Mouse (Mus musculus): Measurements from ENCODE around the gene Elf2. TPM values are rescaled to one million over a fixed set of nuclear protein-coding genes. Genes with fewer than 3 reads are reported as not detected.

Elf2 gene
- total and polyA plus RNA-seq, 3 experiments, result 31.2 to 41.2 (median 32.2) TPM

GRCm38 (mm10) chr3:51275956-51276398, 64.5 kb downstream of the Elf2 start (continued):
- no peak for TF ChIP-seq PAX5 (IDR thresholded peaks at IDR 0.05; ENCODE audit: low read length)
- TF ChIP-seq MYC (IDR thresholded peaks at IDR 0.05; ENCODE audit: low read depth, low read length), result peak; percentile 78
- peak; percentile 42; the same call in 1 of the 2 replicates for TF ChIP-seq POLR2AphosphoS2 (IDR thresholded peaks at IDR 0.05; ENCODE audit: low read depth, low read length)
- TF ChIP-seq ZC3H11A (IDR thresholded peaks at IDR 0.05; ENCODE audit: low read depth, low read length), result no peak
- TF ChIP-seq KAT2A (IDR thresholded peaks at IDR 0.05; ENCODE audit: insufficient replicate concordance, low read length), result 0 out of 2 replicates have a peak, but pooled peaks have one; percentile 65
- no peak for TF ChIP-seq EP300 (IDR thresholded peaks at IDR 0.05; ENCODE audit: low read length)
- peak; percentile 83 for TF ChIP-seq HCFC1 (IDR thresholded peaks at IDR 0.05; ENCODE audit: low read depth, low read length)

GRCm38 (mm10) chr3:51270069-51270817, 70.2 kb downstream of the Elf2 start:
- Histone ChIP-seq H3K27me3 (replicated peaks) (no peaks in the 10 kb centered on the region), H3K4me2 (ENCODE audit: insufficient read depth, low read depth, poor library complexity, severe bottlenecking) (peak overlapping the region; percentile 39), H3K4me1 (ENCODE audit: control insufficient read depth in 1 of 2, insufficient read depth in 2 of 2) (peaks cover 14 to 45% of the 10 kb centered on the region in 2 experiments), H3K9ac (ENCODE audit: insufficient read depth, low read depth) (no peak overlapping the region), H3K27ac (ENCODE audit: insufficient read depth, low read depth) (peak overlapping the region; percentile 43), H3K9me3 (replicated peaks; ENCODE audit: low read length) (no peaks in the 10 kb centered on the region), H3K4me3 (replicated peaks in 1 of 3; ENCODE audit: low read depth in 2 of 3, low read length in 2 of 3, poor library complexity in 1 of 3) (peak overlapping the region in 1 of 3 experiments; percentile 11), H3K79me2 (replicated peaks; ENCODE audit: control insufficient read depth, extremely low read depth, insufficient read depth, poor library complexity, severe bottlenecking) (peaks cover 67% of the 10 kb centered on the region), H3K36me3 (replicated peaks in 1 of 2; ENCODE audit: control insufficient read depth in 1 of 2, insufficient read depth in 1 of 2, low read length in 1 of 2) (peaks cover 8 to 24% of the 10 kb centered on the region in 2 experiments)
- no peak for TF ChIP-seq TCF12 (IDR thresholded peaks at IDR 0.05; ENCODE audit: low read depth, low read length)
- TF ChIP-seq KAT2A (IDR thresholded peaks at IDR 0.05; ENCODE audit: insufficient replicate concordance, low read length), result no peak
- TF ChIP-seq GABPA (IDR thresholded peaks at IDR 0.05; ENCODE audit: insufficient replicate concordance, low read depth, low read length), result no peak
- no peak for TF ChIP-seq POLR2A (IDR thresholded peaks at IDR 0.05; ENCODE audit: low read depth, low read length)
- no peak for TF ChIP-seq ZMIZ1 (IDR thresholded peaks at IDR 0.05; ENCODE audit: low read depth, low read length)
- TF ChIP-seq BHLHE40 (IDR thresholded peaks at IDR 0.05; ENCODE audit: low read depth, low read length), result 0 out of 2 replicates have a peak, but pooled peaks have one; percentile 38
- no peak for TF ChIP-seq TBP (conservative IDR thresholded peaks at IDR 0.05; ENCODE audit: low read depth, low read length)
- TF ChIP-seq MAZ (IDR thresholded peaks at IDR 0.05; ENCODE audit: low read depth, low read length), result no peak
- no peak for TF ChIP-seq NRF1 (IDR thresholded peaks at IDR 0.05; ENCODE audit: low read depth, low read length)
- 0 out of 2 replicates have a peak, but pooled peaks have one; percentile 25 for TF ChIP-seq ELF1 (IDR thresholded peaks at IDR 0.05; ENCODE audit: low read depth, low read length)
- no peak; the same call in 1 of the 2 replicates for TF ChIP-seq EP300 (IDR thresholded peaks at IDR 0.05; ENCODE audit: low read length)
- TF ChIP-seq MEF2A (IDR thresholded peaks at IDR 0.05; ENCODE audit: borderline replicate concordance, low read depth, low read length), result no peak
- dilution Hi-C loops (cut with MboI; ENCODE audit: extremely low pct_ligation_motif_present, extremely low pct_unique_long_range_greater_than_20kb, low sequenced_read_pairs), result no loop called here
- peak; percentile 46 for DNase-seq (ENCODE audit: extremely low read depth)
- in situ Hi-C loops (cut with MboI; ENCODE audit: low pct_ligation_motif_present, low pct_unique_long_range_greater_than_20kb, low sequenced_read_pairs), result no loop called here
